Mouse (Mus musculus) adrenal gland, postnatal 25 days (tissue): ENCODE measurements around the gene Hlcs. TPM values are rescaled to one million over a fixed set of nuclear protein-coding genes. Genes with fewer than 3 reads are reported as not detected.

Experiments used
- DNase-seq: peaks from one replicate; pipeline ENCODE4 v3.0.0; 2021; ENCODE audit warnings: mixed read lengths
- total RNA-seq: library from RNA; stranded (reverse); gene quantifications from 2 replicates; pipeline ENCODE4 v1.2.3, GENCODE M21; 2021

The Hlcs gene
- total RNA-seq, 1 experiment from 2014 or later: 20.3 TPM

DNA sequence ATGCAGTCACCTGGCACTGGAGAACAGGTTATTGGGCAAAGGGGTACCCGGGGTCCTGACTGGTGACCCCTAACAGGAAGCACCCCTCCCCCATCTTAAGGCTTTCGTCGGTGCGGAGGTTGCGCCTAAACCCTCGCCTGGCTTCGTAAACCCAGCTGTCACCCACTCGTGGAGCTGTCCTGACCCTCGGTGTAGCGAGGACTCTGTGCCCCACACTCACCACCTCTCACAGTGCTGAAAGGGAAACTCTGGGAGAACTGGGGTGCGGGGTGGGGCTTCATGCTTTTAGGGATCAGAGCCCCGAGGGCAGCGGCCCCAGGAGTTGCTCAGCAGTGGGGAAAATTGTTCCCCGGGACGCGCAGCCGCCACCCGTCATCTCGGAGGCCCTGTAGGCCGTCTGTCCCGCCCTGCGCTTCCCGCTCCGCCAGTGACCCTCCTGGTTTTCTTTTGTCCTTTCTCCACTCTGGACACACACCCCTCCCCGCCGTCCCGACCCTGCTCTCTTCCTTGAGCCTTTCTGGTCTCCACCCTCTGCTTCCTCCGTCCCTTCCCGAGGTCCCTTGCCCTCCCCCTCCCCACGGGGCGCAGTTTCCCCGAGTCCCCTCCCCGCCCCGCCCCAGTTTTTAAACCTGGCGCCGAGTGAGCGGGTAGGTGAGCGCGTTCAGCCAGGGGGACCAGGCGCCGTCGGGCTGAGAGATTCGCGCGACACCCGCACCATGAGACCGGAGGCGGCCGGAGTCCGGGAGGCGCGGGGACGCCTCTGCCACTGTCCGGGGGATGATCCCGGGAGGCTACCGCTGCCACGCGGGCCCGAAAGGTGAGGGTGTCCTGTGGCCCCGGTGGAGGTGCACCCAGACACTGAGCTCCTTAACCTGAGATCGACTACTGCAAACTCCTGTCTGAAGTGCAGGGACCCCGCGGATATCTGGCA is 14.7 kb upstream of the Hlcs start, which contains the start of gene Ripply3:
Ripply3 (plus strand) TSS at position 640 of the 931 bp plus-strand sequence.
- peak; percentile 66 for DNase-seq

DNA sequence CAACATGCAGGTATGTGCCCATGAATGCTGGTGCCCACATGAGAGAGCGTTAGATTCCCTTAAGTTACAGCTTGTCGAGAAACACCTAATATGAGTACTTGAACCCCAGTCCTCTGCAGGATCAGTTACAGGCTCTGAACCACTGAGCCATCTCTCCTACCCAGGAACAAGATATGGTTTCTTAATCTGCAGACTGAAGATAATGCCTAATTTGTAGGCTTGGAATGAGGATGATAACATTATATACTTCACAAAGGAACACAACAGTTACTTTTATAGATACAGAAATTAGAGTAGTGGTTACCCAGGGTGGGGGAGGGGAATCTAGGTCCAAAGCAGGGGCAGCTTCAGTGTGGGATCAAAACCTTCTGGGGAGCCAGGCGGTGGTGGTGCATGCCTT is 12.6 kb upstream of the Hlcs start:
- no peak for DNase-seq

DNA sequence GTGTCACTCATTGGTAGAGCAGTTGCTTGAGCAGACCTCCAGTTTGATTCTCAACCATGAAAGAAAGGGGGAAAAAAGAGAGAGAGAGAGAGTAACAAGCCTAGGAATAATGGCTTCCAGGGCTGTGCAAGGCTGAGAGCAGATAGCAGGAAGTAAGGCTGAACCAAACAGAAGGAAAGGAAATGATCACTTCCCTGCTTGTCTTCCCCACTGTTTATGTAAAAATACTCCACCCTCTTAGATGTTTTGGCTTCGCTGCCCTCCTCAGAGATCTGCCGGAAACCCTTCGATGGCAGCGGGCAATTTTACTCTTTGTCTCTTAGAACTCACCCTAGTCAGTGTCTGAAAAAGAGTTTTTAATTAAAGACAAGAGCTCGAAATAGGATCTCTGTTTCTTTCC is 10.3 kb upstream of the Hlcs start:
- no peak for DNase-seq

DNA sequence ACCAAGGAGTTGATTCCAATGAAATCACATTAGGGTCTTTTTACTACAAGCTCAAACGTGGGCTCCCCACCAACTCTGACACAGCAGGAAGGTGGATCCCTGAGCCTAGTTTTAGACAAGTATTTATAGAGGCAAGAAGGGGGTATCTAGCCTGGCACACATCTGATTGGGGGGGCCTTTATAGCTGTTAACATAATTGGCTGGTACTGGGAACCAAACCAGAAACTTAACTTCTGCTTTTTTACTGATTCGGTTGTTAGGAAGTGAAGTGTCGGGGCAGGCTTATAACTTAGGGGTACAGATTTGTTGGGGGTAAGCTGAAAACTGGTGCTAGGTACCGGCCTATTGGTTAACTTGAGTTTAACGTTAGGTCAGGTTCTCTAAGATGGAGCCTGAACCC is 6.9 kb upstream of the Hlcs start:
- no peak for DNase-seq

DNA sequence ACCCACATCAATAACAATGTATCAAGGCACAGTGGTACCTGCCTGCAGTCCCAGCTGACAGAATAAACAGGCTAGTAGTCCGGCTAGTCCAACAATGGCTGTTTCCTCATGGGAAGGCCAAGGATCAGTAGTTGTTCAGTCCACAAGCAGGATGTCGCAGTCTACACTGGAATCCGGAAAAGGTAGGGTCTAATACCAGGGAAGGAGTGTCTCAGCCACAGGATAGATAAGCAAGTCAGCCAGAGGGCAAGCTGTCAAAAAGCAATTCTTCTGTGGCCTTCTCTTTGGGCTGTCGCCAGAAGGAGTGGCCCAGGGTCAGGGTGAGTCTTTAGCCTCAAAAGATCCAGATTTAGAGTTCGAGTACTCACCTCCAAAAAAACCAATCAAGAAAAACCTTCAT is 4.4 kb upstream of the Hlcs start:
- DNase-seq: peak; percentile 38

DNA sequence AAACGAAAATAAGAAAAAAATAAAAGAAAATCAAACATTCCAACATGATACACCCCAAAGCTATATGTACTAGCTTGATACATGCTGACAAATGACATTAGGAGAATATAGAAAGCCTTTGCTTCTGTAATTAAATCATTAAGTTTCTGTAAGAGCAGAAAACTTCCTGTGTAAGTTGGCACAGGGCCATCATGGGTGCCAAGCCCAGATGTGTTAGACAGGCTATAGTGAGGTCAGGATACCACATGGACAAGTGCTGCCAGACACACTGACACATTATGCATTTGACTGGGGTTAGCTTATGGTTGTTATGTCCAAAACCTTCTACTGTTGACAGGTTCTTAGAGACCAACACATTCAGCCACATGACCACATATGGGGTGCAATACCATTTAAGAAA is 1.8 kb upstream of the Hlcs start:
- no peak for DNase-seq

DNA sequence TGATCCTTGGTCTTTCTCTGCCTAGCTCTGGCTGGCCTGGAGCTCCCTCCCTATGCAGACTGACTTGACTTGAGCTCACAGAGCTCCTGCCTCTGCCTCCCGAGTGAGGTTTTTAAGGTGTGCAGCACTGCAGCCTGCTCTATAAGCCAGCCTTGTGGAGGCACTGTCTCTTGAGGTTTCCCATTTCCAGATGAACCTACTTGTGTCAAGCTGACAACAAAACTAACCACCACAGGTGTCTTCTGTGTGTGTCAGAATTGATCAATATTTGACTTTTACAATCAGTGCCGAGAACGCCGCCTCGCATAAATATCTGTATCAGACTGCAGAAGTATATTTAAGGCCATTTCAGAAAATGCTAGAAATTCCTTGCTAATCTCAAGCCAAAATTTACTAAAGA is 1.3 kb upstream of the Hlcs start:
- no peak for DNase-seq

DNA sequence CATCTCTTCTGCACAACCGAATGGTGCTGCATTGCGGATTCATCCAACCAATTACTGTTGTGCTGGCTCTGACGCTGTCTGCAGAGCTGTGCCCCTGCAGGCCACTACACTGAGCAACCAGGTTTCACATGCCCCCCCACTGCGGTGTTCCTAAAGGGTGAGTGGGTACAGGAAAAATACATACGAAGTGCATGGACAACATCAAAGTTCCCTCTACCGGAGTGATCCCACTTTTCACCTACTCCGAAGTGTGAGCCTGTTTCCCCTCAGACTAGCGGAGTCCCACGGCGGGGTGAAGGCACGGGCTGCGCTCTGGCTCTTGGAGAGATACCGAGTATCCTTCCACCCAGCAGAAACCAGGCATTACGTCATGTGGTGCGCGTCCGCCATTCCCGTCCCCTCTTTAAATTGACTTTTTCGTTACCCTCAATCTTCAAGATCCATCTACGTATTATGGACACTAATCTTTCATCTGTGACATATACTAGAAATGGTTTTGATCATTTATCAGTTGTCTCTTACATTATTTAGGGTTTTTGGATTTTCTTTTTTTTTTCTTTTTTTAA is 625 bp downstream of the Hlcs start:
- peak; percentile 68 for DNase-seq

DNA sequence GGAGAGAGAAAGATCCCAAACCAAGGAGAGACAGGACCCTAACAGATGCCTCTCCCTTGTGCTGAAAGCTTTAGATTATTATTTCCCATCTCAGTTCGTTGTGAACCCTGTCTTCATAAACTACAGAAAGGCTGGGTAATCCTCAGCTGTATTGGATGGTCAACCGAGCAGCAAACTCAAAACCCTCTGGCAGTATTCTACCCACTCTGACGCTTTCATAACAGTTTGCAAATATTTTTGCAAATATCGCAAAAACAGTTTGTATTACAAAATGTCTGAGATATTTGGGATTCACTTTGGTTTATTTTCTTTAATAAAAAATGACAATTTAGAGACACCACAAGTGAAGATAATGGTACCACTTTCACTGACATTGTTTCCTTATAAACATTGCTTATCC is 1.4 kb downstream of the Hlcs start:
- no peak for DNase-seq

DNA sequence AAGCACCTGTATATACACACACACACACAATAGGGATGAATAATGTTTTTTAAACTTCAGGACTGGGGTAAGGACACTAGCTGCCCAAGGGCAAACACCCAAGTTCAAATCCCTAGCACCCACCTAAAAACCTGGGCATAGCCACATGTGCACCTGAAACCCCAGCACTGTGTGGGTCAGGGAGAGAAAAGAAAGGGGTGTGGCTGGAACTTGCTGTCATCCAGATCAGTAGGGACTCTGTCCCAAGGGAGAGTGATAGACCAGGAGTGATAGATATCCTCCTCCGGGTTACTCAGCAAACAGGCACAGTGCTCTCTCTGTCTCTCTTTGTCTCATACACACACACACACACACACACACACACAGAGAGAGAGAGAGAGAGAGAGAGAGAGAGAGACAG is 2.0 kb downstream of the Hlcs start:
- DNase-seq: no peak

DNA sequence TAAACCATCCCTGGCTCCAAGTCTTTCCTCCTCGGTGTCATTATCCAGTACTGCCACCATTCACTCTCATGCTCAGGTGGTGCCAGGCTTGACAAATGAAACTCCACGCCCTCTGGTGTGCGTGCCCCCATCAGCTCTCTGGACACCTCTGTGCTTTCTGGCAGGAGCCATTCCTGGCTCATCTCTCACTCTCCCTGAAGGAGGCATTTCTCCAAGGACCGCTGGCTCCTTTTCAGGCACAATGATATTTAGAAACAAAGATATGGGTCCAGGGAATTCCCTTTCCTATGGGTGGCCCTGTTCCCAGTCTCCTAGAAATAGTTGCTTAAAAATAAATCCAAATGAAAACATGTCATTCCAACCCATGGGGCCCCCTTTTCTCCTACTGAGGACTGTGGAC is 4.3 kb downstream of the Hlcs start:
- DNase-seq: no peak

DNA sequence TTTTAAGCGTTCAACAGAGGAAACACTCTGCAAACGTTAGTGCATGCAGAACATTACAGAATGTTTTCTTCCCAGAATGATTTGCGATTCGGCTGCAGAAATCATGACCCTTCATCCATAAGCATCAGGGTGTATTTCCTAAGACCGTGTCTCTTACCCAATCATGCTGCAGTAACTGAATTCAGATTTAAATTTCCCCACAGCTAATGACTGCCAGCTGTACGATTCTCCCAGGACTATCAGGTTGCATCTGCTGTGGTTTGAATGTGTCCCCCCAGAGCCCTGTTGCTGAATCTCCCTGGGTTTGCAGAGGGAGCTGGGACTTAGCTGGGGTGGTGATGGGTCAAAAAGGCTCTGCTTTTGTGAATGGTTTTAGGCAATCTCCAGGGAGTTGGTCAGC is 5.4 kb downstream of the Hlcs start:
- DNase-seq: no peak

DNA sequence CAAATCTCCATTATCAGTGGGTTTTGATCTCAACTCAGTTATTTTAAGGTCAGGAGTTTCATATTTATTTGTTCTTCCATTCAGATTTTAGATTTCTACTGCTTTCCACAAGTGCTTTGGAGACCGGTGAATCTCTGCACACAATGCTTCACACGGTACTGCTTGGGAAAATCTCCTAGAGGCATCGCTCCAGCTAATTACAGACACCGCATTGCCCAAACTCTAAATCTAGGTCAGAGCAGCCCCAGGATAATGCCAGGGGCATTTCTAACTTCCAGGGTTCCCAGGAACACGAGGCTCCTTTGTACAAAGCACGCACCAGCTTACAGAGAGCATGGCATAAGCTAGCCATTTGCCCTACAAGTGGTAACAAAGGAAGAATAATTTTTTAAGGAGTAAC is 5.8 kb downstream of the Hlcs start:
- no peak for DNase-seq

DNA sequence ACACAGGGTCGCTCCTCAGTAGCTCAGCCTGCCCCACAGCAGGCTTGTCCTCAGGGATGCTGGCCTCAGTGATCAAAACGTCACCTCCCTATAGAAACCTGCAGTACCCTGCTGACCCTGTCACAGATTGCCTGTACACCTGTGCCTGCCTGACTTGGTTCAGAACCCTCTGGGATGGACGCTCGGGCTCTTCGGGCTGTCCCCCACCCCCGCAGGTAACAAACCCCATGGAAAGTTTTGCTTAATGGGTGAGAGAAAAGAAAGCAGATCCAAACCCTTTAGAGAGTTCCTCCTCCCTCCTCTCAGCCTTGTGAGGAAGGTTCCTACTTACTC is 10.2 kb downstream of the Hlcs start:
- no peak for DNase-seq

DNA sequence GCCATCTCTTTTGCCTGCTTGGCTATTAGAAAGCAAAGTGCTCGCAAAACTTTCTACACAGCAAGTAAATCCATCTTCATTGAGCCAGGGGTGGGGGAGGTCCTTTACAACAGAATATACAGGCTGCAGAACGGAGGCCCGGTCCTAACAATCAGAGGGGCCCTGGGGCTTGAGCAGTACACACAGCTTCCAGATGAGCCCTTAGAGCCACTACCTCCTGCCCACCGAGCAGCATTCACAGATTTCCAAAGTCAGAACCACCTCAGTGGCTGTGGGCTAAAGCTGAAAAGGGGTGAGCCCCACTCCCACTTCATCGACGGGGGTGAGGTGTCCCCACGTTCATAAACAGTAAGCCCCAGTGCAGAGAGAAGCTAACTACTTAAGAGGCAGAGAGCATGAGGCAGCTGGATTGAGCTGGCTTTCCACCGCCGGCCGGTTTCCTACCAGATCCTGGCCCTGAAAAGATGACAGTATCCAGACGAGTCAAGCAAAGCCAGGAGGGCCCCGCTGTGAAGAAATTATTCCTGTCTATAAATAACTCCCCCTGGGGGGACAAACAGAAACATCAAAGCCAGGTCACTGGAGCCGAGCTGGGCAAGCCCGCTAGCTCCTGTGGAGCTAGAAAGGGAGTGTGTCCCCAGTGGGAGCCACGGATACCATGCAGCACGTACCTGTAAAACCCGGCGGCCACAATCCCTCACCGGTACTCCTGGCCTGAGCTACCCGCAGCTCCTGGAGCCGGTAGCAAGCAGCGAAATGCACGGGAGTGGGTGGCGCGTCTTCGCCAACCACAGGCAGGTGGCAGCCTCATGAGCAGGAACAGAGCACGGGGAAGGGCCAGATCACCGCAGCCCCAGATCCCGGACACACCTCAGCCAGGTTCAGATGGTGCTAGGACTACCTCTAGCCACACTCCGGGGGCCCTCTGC is 10.8 kb downstream of the Hlcs start:
- peak; percentile 21 for DNase-seq

DNA sequence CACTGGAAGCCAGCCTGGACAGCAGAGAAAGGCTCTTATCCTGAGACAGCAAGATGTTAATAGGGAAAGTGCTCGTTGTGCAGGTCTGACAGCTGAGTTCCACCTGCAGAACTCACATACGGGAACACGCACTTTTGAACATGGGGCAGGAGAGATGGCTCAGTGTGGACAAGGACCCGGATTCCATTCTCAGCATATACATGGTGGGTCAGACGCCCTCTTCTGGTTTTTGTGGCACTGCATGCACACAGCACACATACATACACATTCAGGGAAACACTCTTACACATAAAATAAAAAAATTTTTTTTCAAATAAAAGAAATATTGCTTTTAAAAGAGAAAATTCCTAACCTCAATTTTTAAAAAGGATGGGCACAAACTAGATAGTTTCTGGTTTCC is 11.7 kb downstream of the Hlcs start:
- DNase-seq: no peak

DNA sequence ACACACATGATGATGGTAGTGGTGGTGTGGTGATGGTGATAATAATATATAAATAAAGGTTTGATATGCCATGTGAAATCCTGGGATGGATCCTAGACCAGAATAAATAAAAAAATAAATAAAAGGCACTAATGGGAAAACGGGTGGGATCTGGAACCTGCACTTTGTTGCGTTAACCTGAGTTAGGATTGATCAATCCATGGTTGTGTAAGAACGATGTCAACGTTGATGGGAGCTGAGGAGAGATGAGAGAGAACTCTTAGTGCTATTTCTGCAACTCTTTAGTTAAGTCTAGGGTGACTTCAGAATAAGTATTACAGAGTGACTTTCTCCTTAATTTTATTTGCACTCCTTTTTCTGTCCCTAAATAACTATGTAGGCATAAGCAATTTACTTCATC is 12.2 kb downstream of the Hlcs start:
- DNase-seq: no peak

DNA sequence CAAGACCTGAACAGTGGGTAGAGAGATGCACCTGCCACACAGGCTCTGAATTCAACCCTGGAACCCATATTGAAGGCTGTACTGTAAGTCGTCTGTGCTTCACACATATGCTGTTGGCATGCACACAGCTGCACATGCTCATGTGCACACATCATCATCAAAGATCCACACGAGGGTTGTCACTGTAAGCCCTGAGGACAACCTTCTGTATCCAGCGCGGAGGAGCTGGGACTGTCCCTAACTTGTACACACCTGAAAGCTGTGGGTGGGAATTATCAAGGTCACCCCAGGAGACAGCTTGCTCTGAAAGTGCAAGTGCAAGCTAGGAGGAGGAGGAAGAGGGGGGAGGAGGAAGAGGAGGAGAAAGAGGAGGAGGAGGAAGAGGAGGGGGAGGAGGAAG is 14.2 kb downstream of the Hlcs start:
- no peak for DNase-seq

DNA sequence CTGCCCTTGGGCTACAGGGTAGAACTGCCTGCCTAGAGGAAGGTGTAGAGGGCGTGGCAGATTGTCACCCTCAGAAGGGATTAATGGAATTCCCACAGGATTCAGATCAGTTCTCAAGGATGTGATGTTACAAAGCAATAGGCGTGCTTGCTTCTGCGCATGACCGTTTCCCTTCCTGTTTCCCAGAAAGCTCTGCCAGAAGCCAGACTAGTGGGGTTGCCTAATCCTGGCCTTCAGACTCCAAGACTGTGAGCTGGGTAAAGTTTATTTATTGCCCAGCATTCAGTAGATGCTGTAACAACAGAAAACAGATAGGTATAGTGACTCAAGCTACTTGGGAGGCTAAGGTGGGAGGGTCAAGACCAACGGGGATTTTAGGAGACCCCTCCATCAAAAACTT is 15.3 kb downstream of the Hlcs start:
- no peak for DNase-seq

DNA sequence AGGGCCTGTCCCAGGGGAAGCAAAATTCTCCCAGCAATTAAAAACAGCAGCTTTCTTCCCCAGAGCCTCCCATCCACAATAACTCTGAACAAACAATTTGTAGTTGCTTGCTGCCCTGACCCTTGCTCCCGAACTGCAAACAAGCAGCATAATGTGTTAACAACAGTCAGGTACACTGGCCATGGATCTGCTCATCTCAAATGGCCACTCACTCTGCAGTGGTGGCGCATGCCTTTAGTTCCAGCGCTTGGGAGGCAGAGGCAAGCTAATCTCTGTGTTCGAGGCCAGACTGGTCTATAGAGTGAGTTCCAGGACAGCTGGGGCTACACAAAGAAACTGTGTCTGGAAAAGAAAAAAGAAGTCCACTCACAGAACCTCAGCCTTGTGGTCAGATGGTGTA is 22.2 kb downstream of the Hlcs start:
- DNase-seq: no peak

DNA sequence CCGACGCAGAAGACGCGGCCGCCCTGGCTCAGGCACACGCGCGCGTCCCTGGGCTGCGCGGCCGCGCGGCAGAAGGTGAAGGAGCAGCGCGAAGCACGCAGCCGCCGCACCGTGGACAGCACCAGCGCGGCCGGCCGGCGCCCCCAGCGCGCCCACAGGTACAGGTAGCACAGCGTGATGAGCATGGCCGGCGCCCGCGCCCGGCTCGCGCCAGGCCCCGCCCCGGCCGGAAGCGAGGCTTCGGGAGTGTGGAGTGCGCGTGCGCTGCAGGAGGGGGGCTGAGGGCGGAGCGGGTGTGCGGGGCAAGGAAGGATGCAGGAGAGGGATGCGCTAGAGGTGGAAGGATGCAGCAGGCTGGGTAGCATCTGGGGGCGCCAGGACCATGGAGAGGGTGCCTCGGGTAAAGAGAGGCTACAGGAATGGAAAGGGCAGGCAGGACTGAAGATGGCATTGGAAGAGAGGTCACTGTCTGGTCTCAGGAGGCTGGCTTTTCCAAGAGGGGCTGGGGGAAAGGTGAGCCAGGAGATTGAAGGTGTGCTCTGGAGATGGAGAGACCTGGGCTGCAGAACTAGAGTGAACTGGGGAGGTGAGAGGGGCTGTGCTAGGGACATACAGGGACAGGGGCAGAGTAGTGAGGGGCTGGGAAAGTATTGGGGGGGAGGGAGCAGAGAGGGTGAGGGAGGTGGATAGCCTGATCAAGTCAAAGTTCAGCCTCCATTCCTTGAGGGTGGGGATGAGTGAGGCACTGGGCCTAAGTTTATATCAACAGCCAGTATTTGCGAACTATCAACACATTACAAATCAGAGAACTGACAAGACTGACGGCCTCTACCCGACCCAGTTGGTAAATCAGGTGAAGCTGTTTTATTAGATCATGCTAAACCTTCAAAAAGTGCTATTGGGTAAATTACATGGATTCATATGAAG is 23.0 kb downstream of the Hlcs start:
- DNase-seq: peak; percentile 87
